Mouse (Mus musculus) gastrocnemius, adult 2 months (tissue): Measurements from ENCODE around the gene Olfr1269. TPM values are rescaled to one million over a fixed set of nuclear protein-coding genes. Genes with fewer than 3 reads are reported as not detected.

Experiments used
- DNase-seq: peaks from one replicate; pipeline ENCODE4 v3.0.0; 2022
- H3K27ac ChIP-seq: fragments of 200-600 bp; 2 replicates; pipeline ENCODE4 v1.8.1; 2022; ENCODE audit warnings: mild to moderate bottlenecking
- H3K4me3 ChIP-seq: fragments of 200-600 bp; 2 replicates; pipeline ENCODE4 v1.8.1; 2022; ENCODE audit warnings: mild to moderate bottlenecking, moderate library complexity
- CTCF ChIP-seq: fragments of 200-600 bp; IDR thresholded peaks from 2 replicates; pipeline ENCODE4 v1.8.1; 2022; ENCODE audit warnings: antibody characterized with exemption, mild to moderate bottlenecking, moderate library complexity
- intact Hi-C: fragments of 180-260 bp; cut with DNase I; formaldehyde crosslinking; loops from one replicate; pipeline ENCODE4 v1.15.1; 2025
- long read RNA-seq, 2 experiments: library from polyadenylated mRNA; stranded (forward); transcript quantifications; one replicate each; pipeline ENCODE4 v2.0.0; 2021
- total RNA-seq, 2 experiments: library from RNA; stranded (reverse); gene quantifications; 2 replicates each; pipeline ENCODE4 v1.2.3; 2021

Gene Olfr1269
- not detected for total RNA-seq
- long read RNA-seq, experiment 1 = 0 reads
- long read RNA-seq, experiment 2 = 0 reads

GRCm38 (mm10) chr2:90121312-90121711, at the start of gene Olfr1269:
Olfr1269 (minus strand) TSS chr2:90121412.
- Histone ChIP-seq H3K4me3 (no peak within 1 kb of the TSS), H3K27ac (no peak within 1 kb of the TSS)
- DNase-seq = no peak
- TF ChIP-seq CTCF = no peak
- intact Hi-C loops = no loop called here

DNA sequence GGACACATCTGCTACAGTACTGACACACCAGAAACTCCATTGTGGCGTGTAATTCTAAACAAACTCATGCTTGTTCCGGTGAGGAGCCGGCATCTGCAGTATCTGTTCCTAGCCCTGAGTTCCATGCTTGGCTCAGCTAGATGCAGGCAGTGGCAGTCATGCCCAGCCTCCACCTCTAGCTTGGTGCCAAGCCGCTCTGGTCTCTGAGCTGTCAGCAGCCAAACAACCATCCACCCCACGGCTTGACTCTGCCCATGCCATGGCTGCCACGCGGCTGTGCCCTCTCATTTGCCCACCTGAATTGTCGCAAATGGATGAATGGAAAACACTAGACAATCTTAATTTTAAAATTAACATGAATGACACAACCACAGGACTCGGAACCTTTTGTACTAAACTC, 32.7 kb upstream of the Olfr1269 start:
- no peak for TF ChIP-seq CTCF

DNA sequence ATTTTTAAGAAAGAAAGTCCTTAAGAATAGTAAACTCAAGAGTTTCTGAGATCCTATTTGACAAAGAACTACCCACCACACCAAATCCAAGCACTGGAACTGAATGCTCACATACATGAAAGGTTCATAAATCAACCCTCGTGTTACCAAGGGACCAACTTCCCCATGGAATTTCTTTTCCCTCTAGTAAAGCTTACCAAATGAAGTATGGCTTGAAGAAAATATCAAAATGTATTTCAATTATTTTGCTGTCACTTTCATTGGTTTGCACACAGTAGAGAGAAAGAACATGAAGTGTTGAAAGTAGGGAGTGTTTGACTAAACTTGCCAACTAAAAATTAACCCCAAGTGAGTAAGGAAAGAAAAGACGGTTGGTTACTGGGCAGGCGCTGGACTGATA, 31.8 kb upstream of the Olfr1269 start, which contains the start of gene Olfr1270:
Gene Olfr1270 (minus strand): TSS at position 101 of the 400 bp plus-strand sequence.
- H3K4me3 ChIP-seq = no peak within 1 kb of the TSS

More for the DNA sequence above, 32.7 kb upstream of the Olfr1269 start:
- DNase-seq = no peak
- no peak overlapping the region for H3K27ac ChIP-seq
- H3K4me3 ChIP-seq = no peak overlapping the region
- intact Hi-C loops = no loop called here

DNA sequence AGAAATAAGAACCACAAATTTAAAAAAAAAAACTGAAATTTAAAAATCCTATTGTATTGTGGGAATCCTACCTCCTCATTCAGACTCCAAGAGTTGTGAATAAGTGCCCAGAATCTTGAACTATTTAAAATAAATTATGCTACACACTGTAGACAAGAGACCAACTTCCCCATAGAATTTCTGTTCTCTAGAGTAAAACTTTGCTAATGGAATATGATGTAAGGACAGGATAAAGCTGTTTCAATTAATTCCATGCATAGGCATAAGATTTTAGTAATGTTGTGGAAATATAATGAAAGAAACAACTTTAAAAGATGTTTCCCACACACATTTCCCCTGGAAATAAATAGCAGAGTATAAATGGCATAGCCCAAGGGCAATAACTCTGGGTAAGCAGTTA, 21.0 kb upstream of the Olfr1269 start, which contains the start of gene Olfr32:
Gene Olfr32 (minus strand): TSS at position 101 of the 400 bp plus-strand sequence.
- intact Hi-C loops = no loop called here
- TF ChIP-seq CTCF = no peak
- no peak for DNase-seq
- Histone ChIP-seq H3K27ac (no peak within 1 kb of the TSS), H3K4me3 (no peak within 1 kb of the TSS)

More for the DNA sequence above, 31.8 kb upstream of the Olfr1269 start, which contains the start of gene Olfr1270:
- DNase-seq = no peak
- intact Hi-C loops = no loop called here
- H3K27ac ChIP-seq = no peak within 1 kb of the TSS
- no peak for TF ChIP-seq CTCF

DNA sequence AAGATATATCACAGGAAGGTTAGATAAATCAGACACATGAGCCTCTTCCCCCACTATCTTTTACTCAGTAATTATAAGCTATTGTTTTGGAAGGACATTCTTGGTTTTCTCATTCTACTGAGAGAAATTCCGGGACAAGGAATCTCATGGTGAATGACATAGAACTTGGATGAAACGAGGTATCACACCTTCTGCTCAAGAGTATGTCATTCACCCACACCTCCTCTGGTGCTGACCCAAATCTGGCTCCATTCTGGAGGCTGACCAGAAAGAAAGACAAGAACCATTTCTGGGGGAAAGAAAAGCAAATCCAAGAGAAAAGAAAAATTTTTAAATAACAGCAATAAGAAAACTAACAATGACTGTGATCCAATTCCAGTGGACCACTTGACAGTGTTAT, 51.1 kb downstream of the Olfr1269 start:
- intact Hi-C loops = no loop called here
- DNase-seq = no peak
- Histone ChIP-seq H3K27ac (no peak overlapping the region), H3K4me3 (no peak overlapping the region)
- no peak for TF ChIP-seq CTCF

Other genes starting within 250 kb of the Olfr1269 start
- gene Olfr1257, start 243.0 kb downstream of the Olfr1269 start, total RNA-seq = not detected
- gene Olfr1258, start 194.1 kb downstream of the Olfr1269 start, total RNA-seq = not detected
- gene Olfr1259, start 172.7 kb downstream of the Olfr1269 start, total RNA-seq = not detected
- not detected for gene Olfr1260, start 147.1 kb downstream of the Olfr1269 start, total RNA-seq
- not detected for gene Olfr1261, start 130.2 kb downstream of the Olfr1269 start, total RNA-seq
- not detected for gene Olfr1262, start 121.3 kb downstream of the Olfr1269 start, total RNA-seq
- gene Olfr1263, start 109.3 kb downstream of the Olfr1269 start, total RNA-seq = not detected
- gene Olfr1264, start 95.8 kb downstream of the Olfr1269 start, total RNA-seq = not detected
- gene Olfr1265, start 86.1 kb downstream of the Olfr1269 start, total RNA-seq = not detected
- gene Olfr140, start 57.8 kb downstream of the Olfr1269 start, total RNA-seq = not detected
- not detected for gene Olfr32, start 20.9 kb upstream of the Olfr1269 start, total RNA-seq
- gene Olfr1270, start 31.7 kb upstream of the Olfr1269 start, total RNA-seq = not detected
- gene Olfr1506, start 103.1 kb upstream of the Olfr1269 start, total RNA-seq = not detected
- not detected for gene Olfr142, start 136.2 kb upstream of the Olfr1269 start, total RNA-seq
- gene Olfr1271, start 149.6 kb upstream of the Olfr1269 start, total RNA-seq = not detected
- not detected for gene Olfr1272, start 171.4 kb upstream of the Olfr1269 start, total RNA-seq
- not detected for gene Gm13769, start 200.8 kb upstream of the Olfr1269 start, total RNA-seq